8 mouse cellular contexts compared by ENCODE assay signal in genomic region chr7:113208388-113208753, GRCm38 (mm10). TPM values are rescaled to one million over a fixed set of nuclear protein-coding genes. Genes with fewer than 3 reads are reported as not detected.
A peak's percentile ranks its signal among the peaks of the same experiment; 100 is the strongest.
DNase-seq lines count a peak whose midpoint lies in the region; ATAC-seq and TF ChIP-seq lines count a peak whose summit lies in the region.

No protein-coding gene starts in this region.

- no peak for DNase-seq in layer of hippocampus, adult 2 months (ENCODE audit: low spot score in 2 of 2)
- no peak for DNase-seq in layer of hippocampus, adult 8-10 months (ENCODE audit: low spot score in 2 of 2)
- DNase-seq in hindbrain, postnatal 0 days (ENCODE audit: low spot score), result no peak
- DNase-seq in adrenal gland, adult 18-20 months (ENCODE audit: low spot score in 2 of 2), result no peak
- DNase-seq in retina, embryonic 14.5 days (ENCODE audit: low spot score), result no peak
- DNase-seq in left cerebral cortex, postnatal 14 days (ENCODE audit: low spot score in 2 of 2), result no peak

- peak overlapping the region; percentile 40 for H3ac ChIP-seq in myocyte (ENCODE audit: control insufficient read depth, insufficient read length)

- H3K4me1 ChIP-seq in embryonic facial prominence, embryonic 13.5 days, result peaks cover 10% of the 10 kb centered on the region
- peaks cover 27% of the 10 kb centered on the region for H3K4me1 ChIP-seq in hindbrain, postnatal 0 days (ENCODE audit: insufficient read depth, low read length)

- peak overlapping the region; percentile 95 for H3K27ac ChIP-seq in layer of hippocampus, adult 2 months
- H3K27ac ChIP-seq in embryonic facial prominence, embryonic 13.5 days, result no peak overlapping the region
- peak overlapping the region; percentile 96 for H3K27ac ChIP-seq in hindbrain, postnatal 0 days

- 1% methylated on average over 19 of the region's 19 CpGs for WGBS in embryonic facial prominence, embryonic 13.5 days
- WGBS in hindbrain, postnatal 0 days, result 2% methylated on average over 19 of the region's 19 CpGs

- intact Hi-C loops in left cerebral cortex, postnatal 14 days (cut with DNase I), result loop anchor here (2.0 to 5.0 kb wide), 3 partner anchors 40 to 61 kb away; no protein-coding TSS in a partner anchor

- no peaks in the 10 kb centered on the region for H3K36me3 ChIP-seq in embryonic facial prominence, embryonic 13.5 days
- no peaks in the 10 kb centered on the region for H3K36me3 ChIP-seq in hindbrain, postnatal 0 days (ENCODE audit: insufficient read depth, low read length)
- H3K36me3 ChIP-seq in myocyte (ENCODE audit: control insufficient read depth, insufficient read depth), result no peaks in the 10 kb centered on the region

- ATAC-seq in embryonic facial prominence, embryonic 13.5 days (ENCODE audit: insufficient number of reproducible peaks, insufficient read depth, low FRiP score, low TSS enrichment, low read depth), result no peak
- no peak for ATAC-seq in hindbrain, postnatal 0 days

- no peak for TF ChIP-seq CTCF in layer of hippocampus, adult 2 months (conservative IDR thresholded peaks at IDR 0.05)
- TF ChIP-seq CTCF in hindbrain, postnatal 0 days (IDR thresholded peaks at IDR 0.05; ENCODE audit: low read depth), result no peak

- H3K4me2 ChIP-seq in embryonic facial prominence, embryonic 13.5 days, result peak overlapping the region; percentile 83
- peak overlapping the region; percentile 80 for H3K4me2 ChIP-seq in hindbrain, postnatal 0 days (ENCODE audit: low read depth, low read length)
- peak overlapping the region; percentile 75 for H3K4me2 ChIP-seq in myocyte (ENCODE audit: low read depth)

- peaks cover 67% of the 10 kb centered on the region for H3K27me3 ChIP-seq in embryonic facial prominence, embryonic 13.5 days
- H3K27me3 ChIP-seq in hindbrain, postnatal 0 days (ENCODE audit: insufficient read depth, low read length), result no peaks in the 10 kb centered on the region
- H3K27me3 ChIP-seq in myocyte (ENCODE audit: control insufficient read depth, insufficient read depth, insufficient read length), result no peaks in the 10 kb centered on the region

- H3K9me3 ChIP-seq in embryonic facial prominence, embryonic 13.5 days, result no peaks in the 10 kb centered on the region
- H3K9me3 ChIP-seq in hindbrain, postnatal 0 days (ENCODE audit: low read length), result no peaks in the 10 kb centered on the region

- peak overlapping the region; percentile 97 for H3K4me3 ChIP-seq in layer of hippocampus, adult 2 months
- H3K4me3 ChIP-seq in embryonic facial prominence, embryonic 13.5 days, result peak overlapping the region; percentile 84
- H3K4me3 ChIP-seq in hindbrain, postnatal 0 days (ENCODE audit: low read length), result peak overlapping the region; percentile 96
- peak overlapping the region; percentile 56 for H3K4me3 ChIP-seq in myocyte

- no peak for TF ChIP-seq POLR2A in myocyte (IDR thresholded peaks at IDR 0.05; ENCODE audit: insufficient read length, low read depth)

- H3K9ac ChIP-seq in embryonic facial prominence, embryonic 13.5 days, result peak overlapping the region; percentile 77
- H3K9ac ChIP-seq in hindbrain, postnatal 0 days (replicated peaks; ENCODE audit: low read length), result peak overlapping the region; percentile 89

- H3K79me2 ChIP-seq in myocyte (ENCODE audit: control insufficient read depth, insufficient read depth), result peaks cover 38% of the 10 kb centered on the region

TF ChIP-seq in myocyte, 11 proteins besides CTCF, POLR2A, EP300 and RAD21:
- TF ChIP-seq TCF12 (IDR thresholded peaks at IDR 0.05; ENCODE audit: insufficient read depth, poor library complexity, severe bottlenecking), result no peak
- no peak for TF ChIP-seq TCF3 (IDR thresholded peaks at IDR 0.05; ENCODE audit: insufficient read length, low read depth)
- TF ChIP-seq SRF (IDR thresholded peaks at IDR 0.05; ENCODE audit: control insufficient read depth, insufficient read length, low read depth), result no peak
- TF ChIP-seq E2F4 (IDR thresholded peaks at IDR 0.05; ENCODE audit: insufficient read depth), result no peak
- TF ChIP-seq CEBPB (IDR thresholded peaks at IDR 0.05; ENCODE audit: insufficient read depth, poor library complexity, severe bottlenecking), result no peak
- no peak for TF ChIP-seq MYOD1 (IDR thresholded peaks at IDR 0.05; ENCODE audit: control insufficient read depth in 1 of 3, insufficient read length in 2 of 3, low read depth in 2 of 3)
- no peak for TF ChIP-seq USF1 (IDR thresholded peaks at IDR 0.05; ENCODE audit: low read depth)
- TF ChIP-seq POLR2AphosphoS2 (IDR thresholded peaks at IDR 0.05; ENCODE audit: insufficient read length, low read depth), result no peak
- TF ChIP-seq MAX (IDR thresholded peaks at IDR 0.05; ENCODE audit: low read depth), result no peak
- TF ChIP-seq MYOG (IDR thresholded peaks at IDR 0.05; ENCODE audit: control insufficient read depth in 1 of 3, insufficient read depth in 1 of 3, insufficient read length in 2 of 3, low read depth in 2 of 3), result no peak
- TF ChIP-seq REST (IDR thresholded peaks at IDR 0.05; ENCODE audit: insufficient read depth, insufficient read length), result no peak

RNA-seq across cellular contexts. Expression of gene Arntl, which starts 1.1 kb away (rescaled TPM):
- 10 to 100 TPM; 34.9 to 40.3 TPM for total RNA-seq in layer of hippocampus, adult 2 months (2021)
- total RNA-seq in layer of hippocampus, adult 8-10 months (2022), result 10 to 100 TPM; 28.3 to 37.8 (median 31.9) TPM
- polyA plus RNA-seq in embryonic facial prominence, embryonic 13.5 days (2015; fragmentation: Nextera tagmentation; extraction: Ambion mirVana), result 8.8 and 8.9 TPM in 2 replicates
- 23.5 and 29.9 TPM in 2 replicates for total RNA-seq in hindbrain, postnatal 0 days (2014; rRNA removed)
- 19.8 and 22.2 TPM in 2 replicates for polyA plus RNA-seq in hindbrain, postnatal 0 days (2015; fragmentation: Nextera tagmentation; extraction: Ambion mirVana)
- 10.5 TPM for polyA plus RNA-seq in myocyte (2012; fragmentation: generic; extraction: Trizol)
- total RNA-seq in adrenal gland, adult 18-20 months (2021), result 10 to 100 TPM; 41.9 to 45.7 TPM
- total RNA-seq in left cerebral cortex, postnatal 14 days (2021), result 10 to 100 TPM; 29.9 to 33.2 TPM
